Mouse (Mus musculus): Measurements from ENCODE around the gene Ccl28. TPM values are rescaled to one million over a fixed set of nuclear protein-coding genes. Genes with fewer than 3 reads are reported as not detected.
"Not testable (repeated sequence)": the region's sequence is repeated elsewhere in the genome, so short reads cannot be mapped to it uniquely, and the experiment has no call there.

Gene Ccl28
- polyA plus RNA-seq, 1 experiment from 2014 or later: 0.19 TPM

GRCm38 (mm10) chr13:119656846-119657416 is 33.3 kb downstream of the Ccl28 start:
- Histone ChIP-seq H3K27me3 (ENCODE audit: poor library complexity, severe bottlenecking) (no peaks in the 10 kb centered on the region), H3K27ac (no peak overlapping the region), H3K4me1 (no peaks in the 10 kb centered on the region), H3K4me3 (no peak overlapping the region), H3K36me3 (replicated peaks) (no peaks in the 10 kb centered on the region), H3K9me3 (peaks cover 7% of the 10 kb centered on the region; the same call in 1 of the 2 replicates)
- no peak for DNase-seq (ENCODE audit: extremely low spot score, low spot score)
- 86% methylated on average over 6 of the region's 6 CpGs for WGBS

DNA sequence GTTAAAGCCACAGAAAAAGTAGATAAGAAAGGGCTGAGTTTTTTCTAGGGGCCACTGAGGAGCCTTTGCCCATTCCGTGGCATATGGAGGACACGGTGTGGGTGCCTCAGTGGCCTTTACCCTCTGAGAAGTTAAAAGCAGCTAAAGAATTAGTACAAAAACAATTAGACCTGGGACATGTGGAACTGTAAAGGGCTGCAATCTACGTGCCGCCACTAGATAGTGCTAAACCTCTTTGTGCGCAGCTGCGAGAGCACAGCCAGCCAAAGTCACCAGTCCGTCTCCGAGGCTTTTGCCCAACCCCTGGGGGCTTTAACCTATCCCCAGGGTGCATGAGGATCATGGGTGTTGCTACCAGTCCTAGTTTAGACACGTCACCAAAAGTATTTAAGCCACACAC is 37.8 kb downstream of the Ccl28 start:
- not testable (repeated sequence) for H3K27ac ChIP-seq; H3K4me3 ChIP-seq; DNase-seq (ENCODE audit: extremely low spot score, low spot score); H3K4me1 ChIP-seq; H3K36me3 ChIP-seq (replicated peaks); H3K9me3 ChIP-seq; H3K27me3 ChIP-seq (ENCODE audit: poor library complexity, severe bottlenecking)
- WGBS: 66% methylated on average over 6 of the region's 9 CpGs

DNA sequence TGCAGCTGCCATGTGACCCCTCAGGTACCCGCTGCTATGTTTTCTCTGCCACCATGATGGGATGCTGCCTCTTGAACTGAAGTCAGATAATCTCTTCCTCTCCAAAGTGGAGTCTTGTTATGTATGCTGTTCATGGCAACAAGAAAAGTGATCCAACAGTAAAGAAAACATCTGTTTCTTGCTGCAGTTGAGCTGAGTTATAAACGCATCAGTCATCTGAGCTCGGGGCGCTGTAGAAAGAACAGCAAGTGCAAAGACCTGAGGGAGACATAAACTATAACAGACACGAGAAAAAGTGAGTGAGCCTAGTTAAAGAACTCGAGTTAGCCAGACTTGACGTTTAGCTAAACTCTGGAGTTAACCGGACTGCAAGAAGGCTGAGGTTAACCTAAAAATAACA is 55.2 kb downstream of the Ccl28 start:
- H3K9me3 ChIP-seq: no peaks in the 10 kb centered on the region
- no peak overlapping the region for H3K4me3 ChIP-seq
- H3K27me3 ChIP-seq (ENCODE audit: poor library complexity, severe bottlenecking): no peaks in the 10 kb centered on the region
- 89% methylated on average over 8 of the region's 8 CpGs for WGBS
- no peaks in the 10 kb centered on the region for H3K4me1 ChIP-seq
- DNase-seq (ENCODE audit: extremely low spot score, low spot score): no peak
- H3K27ac ChIP-seq: no peak overlapping the region
- H3K36me3 ChIP-seq (replicated peaks): no peaks in the 10 kb centered on the region

DNA sequence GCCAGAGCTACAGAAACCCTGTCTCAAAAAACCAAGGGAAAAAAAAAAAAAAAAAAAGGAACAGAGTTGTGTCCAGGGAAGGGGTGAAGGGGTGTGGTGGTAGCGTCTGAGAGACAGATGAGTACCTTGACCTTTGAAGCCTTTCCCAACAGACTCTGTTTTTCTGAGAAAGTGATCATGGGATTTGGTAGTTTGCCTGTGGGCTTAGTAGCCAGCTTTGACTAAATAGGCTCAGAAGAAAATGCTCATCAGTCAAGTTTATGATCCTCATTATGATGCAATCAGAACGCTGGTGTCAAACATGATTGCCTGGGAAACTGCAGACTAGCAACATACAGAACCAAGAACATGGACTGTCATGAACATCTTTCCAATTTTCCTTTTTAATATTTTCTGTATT is 56.1 kb downstream of the Ccl28 start:
- no peaks in the 10 kb centered on the region for H3K4me1 ChIP-seq
- no peak overlapping the region for H3K27ac ChIP-seq
- H3K36me3 ChIP-seq (replicated peaks): no peaks in the 10 kb centered on the region
- WGBS: 89% methylated on average over 2 of the region's 2 CpGs
- no peak overlapping the region for H3K4me3 ChIP-seq
- H3K9me3 ChIP-seq: no peaks in the 10 kb centered on the region
- no peak for DNase-seq (ENCODE audit: extremely low spot score, low spot score)
- no peaks in the 10 kb centered on the region for H3K27me3 ChIP-seq (ENCODE audit: poor library complexity, severe bottlenecking)

GRCm38 (mm10) chr13:119681161-119681560 is 57.5 kb downstream of the Ccl28 start:
- Histone ChIP-seq H3K4me3 (no peak overlapping the region), H3K4me1 (no peaks in the 10 kb centered on the region), H3K27me3 (ENCODE audit: poor library complexity, severe bottlenecking) (no peaks in the 10 kb centered on the region), H3K9me3 (no peaks in the 10 kb centered on the region), H3K27ac (0 out of 2 replicates have a peak overlapping the region, but pooled peaks have one; percentile 20), H3K36me3 (replicated peaks) (no peaks in the 10 kb centered on the region)
- 83% methylated on average over 3 of the region's 3 CpGs for WGBS
- no peak for DNase-seq (ENCODE audit: extremely low spot score, low spot score)

DNA sequence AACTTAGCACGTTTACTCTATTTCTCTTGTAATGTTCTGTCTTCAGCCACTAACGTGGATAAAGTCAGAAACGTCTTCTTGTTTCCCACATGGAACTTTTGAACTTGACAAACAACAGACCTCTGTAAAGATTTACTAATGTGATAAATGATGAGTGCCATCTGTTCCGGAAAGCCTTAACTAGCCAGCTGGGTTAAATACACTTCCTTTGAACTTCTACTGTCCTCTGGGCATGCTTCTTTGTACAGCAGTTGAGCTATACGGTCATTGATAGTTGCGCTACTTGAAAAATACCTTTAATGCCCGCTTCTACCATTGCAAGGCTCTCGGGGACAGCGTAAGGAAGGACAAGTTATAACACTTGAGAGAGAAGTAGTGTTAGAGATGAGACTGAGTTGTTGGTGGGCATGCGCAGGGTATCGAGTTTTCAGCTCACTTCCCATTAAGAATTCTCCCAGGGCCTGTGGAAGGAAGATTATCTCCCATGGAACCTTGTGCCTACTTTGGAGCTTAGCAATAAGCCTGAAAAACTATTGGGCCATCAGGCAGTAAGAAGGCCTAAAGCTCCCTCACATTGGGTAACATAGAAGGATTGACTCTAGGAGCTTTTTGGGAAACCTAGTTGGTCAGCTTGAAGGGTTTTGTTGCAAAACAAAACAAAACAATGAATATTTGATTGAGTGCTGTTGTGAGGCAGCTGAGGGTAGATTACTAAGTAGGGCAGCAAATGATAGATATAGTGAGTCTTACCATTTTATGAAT is 61.0 kb downstream of the Ccl28 start:
- no peak for DNase-seq (ENCODE audit: extremely low spot score, low spot score)
- peaks cover 12% of the 10 kb centered on the region for H3K4me1 ChIP-seq
- WGBS: 89% methylated on average over 11 of the region's 11 CpGs
- no peaks in the 10 kb centered on the region for H3K27me3 ChIP-seq (ENCODE audit: poor library complexity, severe bottlenecking)
- no peaks in the 10 kb centered on the region for H3K36me3 ChIP-seq (replicated peaks)
- no peak overlapping the region for H3K4me3 ChIP-seq
- H3K27ac ChIP-seq: no peak overlapping the region
- H3K9me3 ChIP-seq: no peaks in the 10 kb centered on the region

- peaks cover 47% of the 10 kb centered on the region for H3K4me1 ChIP-seq
- H3K9me3 ChIP-seq: no peaks in the 10 kb centered on the region
- no peaks in the 10 kb centered on the region for H3K27me3 ChIP-seq (ENCODE audit: poor library complexity, severe bottlenecking)
- no peak for DNase-seq (ENCODE audit: extremely low spot score, low spot score)
- H3K36me3 ChIP-seq (replicated peaks): peaks cover 17% of the 10 kb centered on the region
- peak overlapping the region; percentile 69 for H3K4me3 ChIP-seq
- 10% methylated on average over 5 of the region's 5 CpGs for WGBS
- H3K27ac ChIP-seq: peak overlapping the region; percentile 97
Measured at GRCm38 (mm10) chr13:119689709-119690038, 66.1 kb downstream of the Ccl28 start.

- peaks cover 22% of the 10 kb centered on the region for H3K36me3 ChIP-seq (replicated peaks)
- no peaks in the 10 kb centered on the region for H3K9me3 ChIP-seq
- H3K4me3 ChIP-seq: peak within 1 kb of the TSS; percentile 69
- no peaks in the 10 kb centered on the region for H3K27me3 ChIP-seq (ENCODE audit: poor library complexity, severe bottlenecking)
- H3K27ac ChIP-seq: peak within 1 kb of the TSS; percentile 97
- H3K4me1 ChIP-seq: peaks cover 52% of the 10 kb centered on the region
- under 1% methylated on average over 59 of the region's 59 CpGs for WGBS
- DNase-seq (ENCODE audit: extremely low spot score, low spot score): peak; percentile 100
Measured at GRCm38 (mm10) chr13:119690039-119690728, 66.6 kb downstream of the Ccl28 start, which contains the start of gene Hmgcs1. Gene Hmgcs1, plus strand, starts transcription at chr13:119690379.

DNA sequence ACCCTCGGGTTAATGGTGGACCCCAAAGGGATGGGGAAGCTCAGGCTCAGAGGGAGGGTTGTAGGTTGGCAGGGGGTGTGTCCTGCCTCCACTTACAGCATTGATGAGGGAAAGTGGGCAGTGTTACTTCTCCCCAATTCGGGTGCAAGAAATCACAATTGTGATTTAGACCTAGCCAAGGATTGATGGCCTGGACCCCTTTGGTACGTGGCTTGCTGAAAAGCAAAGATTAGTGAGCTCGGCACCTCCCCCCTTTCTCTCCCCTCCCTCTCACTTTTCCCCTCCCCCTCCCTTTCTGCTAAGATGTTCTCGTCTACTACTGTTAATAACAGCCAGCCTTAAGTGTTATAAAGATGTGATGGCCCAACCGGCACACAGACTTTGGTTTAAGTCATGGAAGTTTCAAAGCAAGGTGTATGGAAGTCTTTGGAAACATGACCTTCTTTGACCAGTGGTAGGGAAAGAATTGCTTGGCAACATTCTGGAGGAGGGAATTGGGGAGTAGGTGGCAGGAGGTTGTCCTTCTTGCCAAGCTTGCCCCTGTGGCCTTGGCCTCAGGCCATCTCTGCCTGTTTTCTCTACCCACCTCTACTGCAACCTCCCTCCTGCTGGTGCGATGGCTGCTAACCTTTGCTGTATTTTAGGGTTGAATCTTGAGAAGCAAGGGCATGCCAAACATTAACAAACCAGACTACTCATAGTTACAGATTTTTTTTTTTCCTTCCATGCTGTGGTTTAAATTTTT is 67.4 kb downstream of the Ccl28 start:
- peak overlapping the region; percentile 97 for H3K27ac ChIP-seq
- H3K4me3 ChIP-seq: peak overlapping the region; percentile 69
- H3K9me3 ChIP-seq: no peaks in the 10 kb centered on the region
- H3K27me3 ChIP-seq (ENCODE audit: poor library complexity, severe bottlenecking): no peaks in the 10 kb centered on the region
- peaks cover 59% of the 10 kb centered on the region for H3K4me1 ChIP-seq
- no peak for DNase-seq (ENCODE audit: extremely low spot score, low spot score)
- 7% methylated on average over 7 of the region's 7 CpGs for WGBS
- peaks cover 29% of the 10 kb centered on the region for H3K36me3 ChIP-seq (replicated peaks)

GRCm38 (mm10) chr13:119691958-119692357 is 68.3 kb downstream of the Ccl28 start:
- H3K27me3 ChIP-seq (ENCODE audit: poor library complexity, severe bottlenecking); DNase-seq (ENCODE audit: extremely low spot score, low spot score); H3K9me3 ChIP-seq: not testable (repeated sequence)
- H3K27ac ChIP-seq: peak overlapping the region; percentile 97; the same call in 1 of the 2 replicates
- WGBS: 88% methylated on average over 3 of the region's 3 CpGs
- peaks cover 65% of the 10 kb centered on the region for H3K4me1 ChIP-seq
- H3K4me3 ChIP-seq: peak overlapping the region; percentile 69
- H3K36me3 ChIP-seq (replicated peaks): peaks cover 38% of the 10 kb centered on the region

DNA sequence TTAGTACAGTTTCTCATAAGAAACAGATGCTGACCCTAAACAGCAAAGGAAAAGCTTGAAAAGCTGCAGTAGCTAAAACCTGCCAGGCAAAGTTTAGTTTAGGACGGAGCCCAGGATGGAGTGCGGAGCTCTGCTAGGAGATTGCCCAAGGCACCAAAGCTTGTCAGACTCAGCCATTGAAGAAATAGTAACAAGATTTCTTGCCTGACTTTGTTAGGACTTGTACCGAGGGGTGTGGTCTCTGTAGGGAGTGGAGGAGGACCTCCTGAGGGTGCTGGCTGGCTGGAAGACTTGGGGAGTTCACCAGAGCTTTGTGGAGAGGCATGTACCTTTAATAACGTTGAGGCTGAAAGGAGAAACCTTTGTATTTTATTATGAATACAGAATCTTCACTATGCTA is 72.1 kb downstream of the Ccl28 start:
- H3K9me3 ChIP-seq: no peaks in the 10 kb centered on the region
- no peak for DNase-seq (ENCODE audit: extremely low spot score, low spot score)
- H3K36me3 ChIP-seq (replicated peaks): peaks cover 74% of the 10 kb centered on the region
- no peak overlapping the region for H3K27ac ChIP-seq
- no peak overlapping the region; the same call in 1 of the 2 replicates for H3K4me3 ChIP-seq
- peaks cover 57% of the 10 kb centered on the region for H3K4me1 ChIP-seq
- 67% methylated on average over 4 of the region's 4 CpGs for WGBS
- H3K27me3 ChIP-seq (ENCODE audit: poor library complexity, severe bottlenecking): no peaks in the 10 kb centered on the region

DNA sequence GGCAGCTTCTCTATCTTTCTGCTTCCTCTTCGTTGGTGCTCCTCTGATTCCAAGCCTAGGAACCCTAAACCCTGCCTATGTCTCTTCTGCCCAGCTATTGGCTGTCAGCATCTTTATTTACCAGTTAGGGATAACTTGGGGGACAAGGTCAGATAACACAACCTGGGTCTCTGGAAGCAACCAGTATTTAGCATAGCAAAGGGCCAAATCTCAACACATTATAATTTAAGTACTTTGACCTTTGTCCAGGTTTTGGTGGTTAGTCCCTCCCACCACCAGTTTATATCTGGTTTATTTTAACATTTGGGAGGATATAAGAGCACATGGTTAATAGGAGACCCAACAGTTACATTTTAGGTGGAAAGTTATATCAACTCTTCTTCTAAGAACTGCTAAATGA is 72.9 kb downstream of the Ccl28 start:
- Histone ChIP-seq H3K9me3 (no peaks in the 10 kb centered on the region), H3K36me3 (replicated peaks) (peaks cover 82% of the 10 kb centered on the region)

More for the DNA sequence above, 72.9 kb downstream of the Ccl28 start:
- DNase-seq (ENCODE audit: extremely low spot score, low spot score): no peak
- 87% methylated on average over 1 of the region's 1 CpGs for WGBS
- H3K27ac ChIP-seq: no peak overlapping the region
- H3K4me1 ChIP-seq: peaks cover 53% of the 10 kb centered on the region
- H3K4me3 ChIP-seq: no peak overlapping the region
- H3K27me3 ChIP-seq (ENCODE audit: poor library complexity, severe bottlenecking): no peaks in the 10 kb centered on the region
